Mouse (Mus musculus) embryonic stem cell, embryonic (primary cell): ENCODE data around the gene Jade1.

Experiments used
- CTCF ChIA-PET, 4 experiments: fragments of 300-600 bp in 2 of 4; fragments of 350-600 bp in 2 of 4; sonication (Branson Sonifier 250); formaldehyde crosslinking; loops; one replicate each; lab custom pipeline; 2022; ENCODE audit warnings: inconsistent platforms in 2 of 4; lab: Charles Lee
- POLR2A ChIA-PET, 4 experiments: fragments of 300-600 bp in 2 of 4; fragments of 350-600 bp in 2 of 4; sonication (Branson Sonifier 250); formaldehyde crosslinking; loops; one replicate each; lab custom pipeline; 2022; ENCODE audit warnings: antibody characterized with exemption in 4 of 4, inconsistent platforms in 1 of 4; lab: Charles Lee

Gene Jade1

GRCm38 (mm10) chr3:41532109-41532508 lies 23.4 kb upstream of the Jade1 start:
- ChIA-PET POLR2A (interaction anchor here in 3 of 4 experiments (0.5 to 10.0 kb wide), 12 partner anchors 8 to 105 kb away, joined by 3 to 174 read pairs (median 6); partner anchors contain the start of gene Jade1 (in 3 of the 3)), CTCF (interaction anchor here in 1 of 4 experiments (1.3 kb wide), 1 partner anchor 9 kb away, joined by 3 read pairs; no protein-coding TSS in a partner anchor)

GRCm38 (mm10) chr3:41533660-41534059 lies 21.9 kb upstream of the Jade1 start:
- POLR2A ChIA-PET, result interaction anchor here in 3 of 4 experiments (0.6 to 10.0 kb wide), 10 partner anchors 10 to 499 kb away, joined by 3 to 174 read pairs (median 10); partner anchors contain the start of gene Jade1 (in 2 of the 3)
- CTCF ChIA-PET, result interaction anchor here in 2 of 4 experiments (0.6 to 0.7 kb wide), 2 partner anchors 23 to 26 kb away, joined by 3 read pairs; no protein-coding TSS in a partner anchor

- ChIA-PET CTCF (no interaction called here), POLR2A (interaction anchor here in 1 of 4 experiments (1.2 kb wide), 1 partner anchor 39 kb away, joined by 3 read pairs; no protein-coding TSS in a partner anchor)
These were observed 17.6 kb upstream of the Jade1 start for GRCm38 (mm10) chr3:41537957-41538356.

- ChIA-PET CTCF (interaction anchor here (0.6 to 2.1 kb wide), 9 partner anchors 9 to 285 kb away, joined by 3 to 9 read pairs (median 3); no protein-coding TSS in a partner anchor), POLR2A (interaction anchor here in 3 of 4 experiments (0.6 to 3.0 kb wide), 22 partner anchors 10 to 579 kb away, joined by 3 to 22 read pairs (median 4); partner anchors contain the start of gene Jade1 (in 2 of the 3))
These were observed 14.2 kb upstream of the Jade1 start for GRCm38 (mm10) chr3:41541313-41541712.

- ChIA-PET CTCF (interaction anchor here in 1 of 4 experiments (1.2 to 1.3 kb wide), 2 partner anchors 13 to 67 kb away, joined by 3 read pairs; no protein-coding TSS in a partner anchor), POLR2A (interaction anchor here (0.6 to 3.8 kb wide), 19 partner anchors 10 to 50 kb away, joined by 3 to 37 read pairs (median 5); partner anchors contain the start of gene Jade1 (in 2 of the 4))
These were observed 11.1 kb upstream of the Jade1 start for GRCm38 (mm10) chr3:41544451-41544850.

- CTCF ChIA-PET, result interaction anchor here in 1 of 4 experiments (0.9 kb wide), 1 partner anchor 171 kb away, joined by 3 read pairs; no protein-coding TSS in a partner anchor
- POLR2A ChIA-PET, result interaction anchor here (1.0 to 2.7 kb wide), 7 partner anchors 9 to 51 kb away, joined by 3 to 20 read pairs (median 4); no protein-coding TSS in a partner anchor
These were observed 8.2 kb upstream of the Jade1 start for GRCm38 (mm10) chr3:41547289-41547688.

- ChIA-PET CTCF (no interaction called here), POLR2A (interaction anchor here in 3 of 4 experiments (0.7 to 2.7 kb wide), 7 partner anchors 8 to 57 kb away, joined by 3 to 20 read pairs (median 4); no protein-coding TSS in a partner anchor)
These were observed 7.3 kb upstream of the Jade1 start for GRCm38 (mm10) chr3:41548238-41548637.

- CTCF ChIA-PET, result interaction anchor here in 3 of 4 experiments (0.5 to 1.9 kb wide), 4 partner anchors 10 to 151 kb away, joined by 3 to 9 read pairs (median 6); no protein-coding TSS in a partner anchor
- POLR2A ChIA-PET, result interaction anchor here in 3 of 4 experiments (0.8 to 12.1 kb wide), 21 partner anchors 8 to 143 kb away, joined by 3 to 352 read pairs (median 5); no protein-coding TSS in a partner anchor
These were observed 3.9 kb upstream of the Jade1 start for GRCm38 (mm10) chr3:41551671-41552070.

- CTCF ChIA-PET, result interaction anchor here in 2 of 4 experiments (0.5 to 0.7 kb wide), 4 partner anchors 11 to 580 kb away, joined by 3 to 5 read pairs (median 4); no protein-coding TSS in a partner anchor
These were observed 2.6 kb upstream of the Jade1 start for GRCm38 (mm10) chr3:41552777-41553548.

GRCm38 (mm10) chr3:41553681-41554080 lies 1.9 kb upstream of the Jade1 start:
- CTCF ChIA-PET, result interaction anchor here in 1 of 4 experiments (0.6 kb wide), 1 partner anchor 512 kb away, joined by 4 read pairs; no protein-coding TSS in a partner anchor

More at GRCm38 (mm10) chr3:41552777-41553548, 2.6 kb upstream of the Jade1 start:
- POLR2A ChIA-PET, result interaction anchor here in 3 of 4 experiments (0.6 to 12.1 kb wide), 27 partner anchors 8 to 729 kb away, joined by 3 to 352 read pairs (median 5); no protein-coding TSS in a partner anchor

GRCm38 (mm10) chr3:41554480-41555475 lies 753 bp upstream of the Jade1 start:
- POLR2A ChIA-PET, result interaction anchor here (0.6 to 12.1 kb wide), 41 partner anchors 9 to 742 kb away, joined by 3 to 352 read pairs (median 6); no protein-coding TSS in a partner anchor
- CTCF ChIA-PET, result no interaction called here

More at GRCm38 (mm10) chr3:41553681-41554080, 1.9 kb upstream of the Jade1 start:
- POLR2A ChIA-PET, result interaction anchor here in 3 of 4 experiments (0.6 to 12.1 kb wide), 24 partner anchors 9 to 729 kb away, joined by 3 to 352 read pairs (median 6); no protein-coding TSS in a partner anchor

- POLR2A ChIA-PET, result interaction anchor here (0.6 to 12.1 kb wide), 131 partner anchors 7 to 1025 kb away, joined by 3 to 352 read pairs (median 5); partner anchors contain the start of genes Abhd18 (in 2 of the 4), Mfsd8 (in 2 of the 4), Pgrmc2 (in 2 of the 4) and Plk4 (in 1 of the 4)
These were observed 1.1 kb downstream of the Jade1 start for GRCm38 (mm10) chr3:41556451-41557266.

GRCm38 (mm10) chr3:41557267-41557995 lies 1.9 kb downstream of the Jade1 start:
- CTCF ChIA-PET, result interaction anchor here in 3 of 4 experiments (1.0 to 1.5 kb wide), 7 partner anchors 9 to 375 kb away, joined by 3 read pairs; no protein-coding TSS in a partner anchor
- POLR2A ChIA-PET, result interaction anchor here (0.6 to 12.1 kb wide), 107 partner anchors 8 to 758 kb away, joined by 3 to 352 read pairs (median 6); partner anchors contain the start of genes Pgrmc2 (in 2 of the 4), Abhd18 (in 1 of the 4), Mfsd8 (in 1 of the 4) and Plk4 (in 1 of the 4)

More at GRCm38 (mm10) chr3:41556451-41557266, 1.1 kb downstream of the Jade1 start:
- CTCF ChIA-PET, result interaction anchor here (0.6 to 1.5 kb wide), 9 partner anchors 10 to 374 kb away, joined by 3 to 4 read pairs (median 3); no protein-coding TSS in a partner anchor

- CTCF ChIA-PET, result interaction anchor here in 1 of 4 experiments (0.5 kb wide), 1 partner anchor 27 kb away, joined by 3 read pairs; no protein-coding TSS in a partner anchor
These were observed 5.0 kb downstream of the Jade1 start for GRCm38 (mm10) chr3:41560489-41560888.

GRCm38 (mm10) chr3:41561787-41562186 lies 6.3 kb downstream of the Jade1 start:
- CTCF ChIA-PET, result no interaction called here
- POLR2A ChIA-PET, result interaction anchor here in 3 of 4 experiments (0.6 to 12.1 kb wide), 9 partner anchors 9 to 127 kb away, joined by 3 to 352 read pairs (median 24); no protein-coding TSS in a partner anchor

More at GRCm38 (mm10) chr3:41560489-41560888, 5.0 kb downstream of the Jade1 start:
- POLR2A ChIA-PET, result interaction anchor here in 3 of 4 experiments (0.6 to 12.1 kb wide), 32 partner anchors 9 to 524 kb away, joined by 3 to 352 read pairs (median 4); no protein-coding TSS in a partner anchor
